Mouse (Mus musculus) layer of hippocampus, adult 6 months (tissue): ENCODE results near the gene Kazald1. TPM values are rescaled to one million over a fixed set of nuclear protein-coding genes. Genes with fewer than 3 reads are reported as not detected.

Experiments used
- long read RNA-seq, 2 experiments: library from polyadenylated mRNA; unstranded; transcript quantifications; one replicate each; pipeline ENCODE4 v2.0.0; 2019 to 2020
- polyA plus RNA-seq: library from polyadenylated mRNA; unstranded; fragments of <200 nt; fragmentation: Nextera tagmentation; gene quantifications from 2 replicates; pipeline ENCODE4 v1.2.3, GENCODE M21; 2021

Kazald1 gene
- polyA plus RNA-seq, result 6.4 and 9.0 TPM in 2 replicates
- long read RNA-seq, experiment 1, partial matches to known transcripts, result 7 of 10 reads
- long read RNA-seq, experiment 1, other reads (novel, unspliced or antisense), result 2 of 10 reads
- long read RNA-seq, experiment 2, partial matches to known transcripts, result 6 of 12 reads
- long read RNA-seq, experiment 2, other reads (novel, unspliced or antisense), result 5 of 12 reads

DNA sequence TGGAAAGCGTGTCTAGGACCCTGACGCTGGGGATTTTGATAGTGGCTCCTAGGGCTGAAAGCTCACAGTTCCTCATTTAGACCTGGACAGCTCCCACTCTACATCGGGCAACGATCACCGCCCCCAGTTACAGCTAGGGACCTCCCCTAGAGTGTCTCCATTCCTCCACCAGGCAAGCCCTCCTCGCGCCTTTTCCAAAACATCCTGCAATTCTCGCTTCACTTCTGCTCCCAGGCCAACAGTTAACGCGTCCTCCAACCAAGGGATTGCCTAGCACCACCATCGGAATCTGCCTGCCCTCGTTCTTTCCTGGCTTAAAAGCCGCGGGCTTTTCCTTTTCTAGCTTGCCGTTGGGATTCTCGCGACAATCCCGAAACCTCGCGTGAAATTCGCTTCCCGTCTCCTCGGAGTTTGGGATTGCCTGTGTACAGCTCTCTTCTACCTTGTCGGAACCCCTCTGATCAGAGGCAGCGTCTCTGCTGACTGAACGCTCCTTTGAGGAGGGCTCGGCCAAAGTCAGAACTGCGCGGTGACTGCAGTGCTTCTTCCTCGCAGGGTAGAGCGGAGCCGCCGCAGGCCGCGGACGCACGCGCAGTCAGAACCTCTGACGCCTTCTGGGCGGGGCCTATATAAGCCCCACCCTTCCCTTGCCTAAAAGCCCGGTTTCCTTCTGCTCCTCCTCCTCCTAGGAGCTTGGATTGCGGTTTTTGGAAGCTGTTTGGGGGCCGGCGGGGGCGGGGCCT is at the start of gene Kazald1:
Gene Kazald1 (plus strand): TSS at position 662 of the 743 bp plus-strand sequence.

DNA sequence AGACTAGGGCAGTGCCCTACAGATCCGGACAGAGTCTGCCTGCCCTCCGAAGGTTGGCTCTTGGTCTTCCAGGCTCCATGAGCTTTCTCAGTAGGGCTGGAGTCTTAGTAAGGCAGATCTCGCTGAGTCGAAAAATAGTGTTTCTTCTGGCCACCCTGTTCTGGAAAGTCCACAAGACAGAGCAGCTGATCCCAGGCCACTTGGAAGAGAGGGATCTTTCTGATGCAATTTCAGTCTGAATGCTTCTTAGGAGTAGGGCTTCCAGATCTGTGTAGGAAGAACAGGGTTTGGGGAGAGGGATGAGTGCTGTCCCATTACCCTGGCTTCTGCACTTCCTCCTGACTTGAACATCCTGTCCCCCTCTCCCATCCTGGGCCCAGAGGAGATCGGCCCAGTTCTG is 29.4 kb upstream of the Kazald1 start, which contains the start of gene Pdzd7:
Gene Pdzd7 (minus strand): TSS at position 67 of the 400 bp plus-strand sequence.

GRCm38 (mm10) chr19:45047417-45047934 is 27.6 kb upstream of the Kazald1 start, which contains the start of gene Sfxn3:
TSS of gene Sfxn3 (plus strand) at chr19:45047503.

Other genes with a start within 250 kb of the Kazald1 start
- gene Slf2, start 144.1 kb upstream of the Kazald1 start, polyA plus RNA-seq, result 5.5 and 6.1 TPM in 2 replicates
- 1.6 and 1.9 TPM in 2 replicates for gene Sema4g, start 86.1 kb upstream of the Kazald1 start, polyA plus RNA-seq
- 4.9 and 5.5 TPM in 2 replicates for gene Twnk, start 69.6 kb upstream of the Kazald1 start, polyA plus RNA-seq
- 85.6 and 97.1 TPM in 2 replicates for gene Mrpl43, start 68.8 kb upstream of the Kazald1 start, polyA plus RNA-seq
- 13.1 and 15.1 TPM in 2 replicates for gene Lzts2, start 60.8 kb upstream of the Kazald1 start, polyA plus RNA-seq
- 0.31 and 0.59 TPM in 2 replicates for gene Pdzd7, start 29.5 kb upstream of the Kazald1 start, polyA plus RNA-seq
- 59.0 and 81.7 TPM in 2 replicates for gene Sfxn3, start 27.7 kb upstream of the Kazald1 start, polyA plus RNA-seq
- not detected in 2 replicates for gene Tlx1, start 75.4 kb downstream of the Kazald1 start, polyA plus RNA-seq
- not detected in 2 replicates for gene Lbx1, start 160.6 kb downstream of the Kazald1 start, polyA plus RNA-seq